Mouse (Mus musculus): ENCODE data around the gene Sgca. TPM values are rescaled to one million over a fixed set of nuclear protein-coding genes. Genes with fewer than 3 reads are reported as not detected.

The Sgca gene
- polyA plus RNA-seq, 1 experiment from 2014 or later = 0.17 TPM

- H3K9me3 ChIP-seq = no peaks in the 10 kb centered on the region
- H3K27ac ChIP-seq (replicated peaks) = peak overlapping the region; percentile 55
- H3K4me1 ChIP-seq = peaks cover 67% of the 10 kb centered on the region
- H3K36me3 ChIP-seq (replicated peaks) = peaks cover 93% of the 10 kb centered on the region
- peak overlapping the region; percentile 14; the same call in 1 of the 2 replicates for H3K4me3 ChIP-seq
- H3K27me3 ChIP-seq (replicated peaks; ENCODE audit: low read depth, poor library complexity, severe bottlenecking) = no peaks in the 10 kb centered on the region
- DNase-seq (ENCODE audit: low spot score) = no peak
- 91% methylated on average over 16 of the region's 16 CpGs for WGBS
Observed at GRCm38 (mm10) chr11:94998041-94998531, 22.0 kb upstream of the Sgca start.

GRCm38 (mm10) chr11:94997596-94997995 is 21.5 kb upstream of the Sgca start:
- 85% methylated on average over 5 of the region's 5 CpGs for WGBS
- Histone ChIP-seq H3K9me3 (no peaks in the 10 kb centered on the region), H3K27ac (replicated peaks) (no peak overlapping the region), H3K4me1 (peaks cover 72% of the 10 kb centered on the region), H3K27me3 (replicated peaks; ENCODE audit: low read depth, poor library complexity, severe bottlenecking) (no peaks in the 10 kb centered on the region), H3K4me3 (peak overlapping the region; percentile 14; the same call in 1 of the 2 replicates), H3K36me3 (replicated peaks) (peaks cover 88% of the 10 kb centered on the region)
- no peak for DNase-seq (ENCODE audit: low spot score)

- H3K36me3 ChIP-seq (replicated peaks) = peaks cover 82% of the 10 kb centered on the region
- no peaks in the 10 kb centered on the region for H3K27me3 ChIP-seq (replicated peaks; ENCODE audit: low read depth, poor library complexity, severe bottlenecking)
- no peak overlapping the region for H3K4me3 ChIP-seq
- H3K4me1 ChIP-seq = peaks cover 78% of the 10 kb centered on the region
- H3K9me3 ChIP-seq = no peaks in the 10 kb centered on the region
- DNase-seq (ENCODE audit: low spot score) = no peak
- H3K27ac ChIP-seq (replicated peaks) = no peak overlapping the region; the same call in 1 of the 2 replicates
- WGBS = 92% methylated on average over 6 of the region's 6 CpGs
Observed at GRCm38 (mm10) chr11:94996984-94997383, 20.9 kb upstream of the Sgca start.

- Histone ChIP-seq H3K27ac (replicated peaks) (peak overlapping the region; percentile 16; the same call in 1 of the 2 replicates), H3K36me3 (replicated peaks) (peaks cover 73% of the 10 kb centered on the region), H3K27me3 (replicated peaks; ENCODE audit: low read depth, poor library complexity, severe bottlenecking) (no peaks in the 10 kb centered on the region), H3K4me1 (peaks cover 79% of the 10 kb centered on the region), H3K9me3 (no peaks in the 10 kb centered on the region), H3K4me3 (peak overlapping the region; percentile 12; the same call in 1 of the 2 replicates)
- no peak for DNase-seq (ENCODE audit: low spot score)
- 86% methylated on average over 8 of the region's 8 CpGs for WGBS
Observed at GRCm38 (mm10) chr11:94996101-94996500, 20.0 kb upstream of the Sgca start.

- Histone ChIP-seq H3K9me3 (no peaks in the 10 kb centered on the region), H3K36me3 (replicated peaks) (peaks cover 64% of the 10 kb centered on the region), H3K4me3 (peak overlapping the region; percentile 87), H3K27me3 (replicated peaks; ENCODE audit: low read depth, poor library complexity, severe bottlenecking) (no peaks in the 10 kb centered on the region), H3K27ac (replicated peaks) (peak overlapping the region; percentile 16; the same call in 1 of the 2 replicates), H3K4me1 (peaks cover 76% of the 10 kb centered on the region)
- no peak for DNase-seq (ENCODE audit: low spot score)
- 88% methylated on average over 11 of the region's 11 CpGs for WGBS
Observed at GRCm38 (mm10) chr11:94994947-94995772, 19.0 kb upstream of the Sgca start.

- H3K27ac ChIP-seq (replicated peaks) = peak overlapping the region; percentile 57
- DNase-seq (ENCODE audit: low spot score) = no peak
Observed at GRCm38 (mm10) chr11:94994208-94994814, 18.2 kb upstream of the Sgca start.

GRCm38 (mm10) chr11:94992754-94993606 is 16.9 kb upstream of the Sgca start:
- Histone ChIP-seq H3K27me3 (replicated peaks; ENCODE audit: low read depth, poor library complexity, severe bottlenecking) (no peaks in the 10 kb centered on the region), H3K4me3 (peak overlapping the region; percentile 87), H3K9me3 (no peaks in the 10 kb centered on the region), H3K27ac (replicated peaks) (peak overlapping the region; percentile 96), H3K4me1 (peaks cover 83% of the 10 kb centered on the region), H3K36me3 (replicated peaks) (peaks cover 42% of the 10 kb centered on the region)
- peak; percentile 52 for DNase-seq (ENCODE audit: low spot score)
- 4% methylated on average over 22 of the region's 22 CpGs for WGBS

More at GRCm38 (mm10) chr11:94994208-94994814, 18.2 kb upstream of the Sgca start:
- H3K9me3 ChIP-seq = no peaks in the 10 kb centered on the region
- H3K36me3 ChIP-seq (replicated peaks) = peaks cover 55% of the 10 kb centered on the region
- 60% methylated on average over 10 of the region's 10 CpGs for WGBS
- no peaks in the 10 kb centered on the region for H3K27me3 ChIP-seq (replicated peaks; ENCODE audit: low read depth, poor library complexity, severe bottlenecking)
- peak overlapping the region; percentile 87 for H3K4me3 ChIP-seq
- peaks cover 77% of the 10 kb centered on the region for H3K4me1 ChIP-seq

- peak overlapping the region; percentile 96 for H3K27ac ChIP-seq (replicated peaks)
Observed at GRCm38 (mm10) chr11:94992480-94992753, 16.3 kb upstream of the Sgca start.

GRCm38 (mm10) chr11:94991641-94992479 is 15.7 kb upstream of the Sgca start:
- Histone ChIP-seq H3K9me3 (no peaks in the 10 kb centered on the region), H3K27me3 (replicated peaks; ENCODE audit: low read depth, poor library complexity, severe bottlenecking) (no peaks in the 10 kb centered on the region), H3K4me3 (peak overlapping the region; percentile 87), H3K36me3 (replicated peaks) (peaks cover 31% of the 10 kb centered on the region), H3K4me1 (peaks cover 92% of the 10 kb centered on the region), H3K27ac (replicated peaks) (peak overlapping the region; percentile 96)
- whole genome bisulfite sequencing = under 1% methylated on average over 99 of the region's 99 CpGs
- DNase-seq (ENCODE audit: low spot score) = peak; percentile 71

More at GRCm38 (mm10) chr11:94992480-94992753, 16.3 kb upstream of the Sgca start:
- Histone ChIP-seq H3K27me3 (replicated peaks; ENCODE audit: low read depth, poor library complexity, severe bottlenecking) (no peaks in the 10 kb centered on the region), H3K36me3 (replicated peaks) (peaks cover 36% of the 10 kb centered on the region), H3K9me3 (no peaks in the 10 kb centered on the region), H3K4me3 (peak overlapping the region; percentile 87), H3K4me1 (peaks cover 86% of the 10 kb centered on the region)
- DNase-seq (ENCODE audit: low spot score) = no peak
- WGBS = 1% methylated on average over 20 of the region's 20 CpGs

- peaks cover 22% of the 10 kb centered on the region for H3K36me3 ChIP-seq (replicated peaks)
- peak within 1 kb of the TSS; percentile 96 for H3K27ac ChIP-seq (replicated peaks)
- no peaks in the 10 kb centered on the region for H3K27me3 ChIP-seq (replicated peaks; ENCODE audit: low read depth, poor library complexity, severe bottlenecking)
- under 1% methylated on average over 63 of the region's 69 CpGs for WGBS
- H3K4me3 ChIP-seq = peak within 1 kb of the TSS; percentile 87
- H3K9me3 ChIP-seq = no peaks in the 10 kb centered on the region
- peaks cover 92% of the 10 kb centered on the region for H3K4me1 ChIP-seq
- peak; percentile 96 for DNase-seq (ENCODE audit: low spot score)
Observed at GRCm38 (mm10) chr11:94990749-94991577, 14.8 kb upstream of the Sgca start, which contains the start of gene Ppp1r9b. TSS of gene Ppp1r9b (plus strand) at chr11:94991035.

Data from embryonic facial prominence, embryonic 10.5 days (tissue).